Mouse (Mus musculus) right cerebral cortex, postnatal 36 days (tissue): ENCODE data around the gene Asic4.

Source experiments
- DNase-seq, 2 experiments: peaks; one replicate each; pipeline ENCODE4 v3.0.0; 2022; ENCODE audit warnings: low spot score in 2 of 2, mixed read lengths in 1 of 2

The Asic4 gene

GRCm38 (mm10) chr1:75450314-75451005 lies at the start of gene Asic4:
Gene Asic4 (plus strand): TSS chr1:75450436.
- no peak for DNase-seq

GRCm38 (mm10) chr1:75400493-75401115 lies 49.6 kb upstream of the Asic4 start:
- no peak for DNase-seq

- no peak for DNase-seq
Observed at GRCm38 (mm10) chr1:75405547-75405946, 44.7 kb upstream of the Asic4 start.

GRCm38 (mm10) chr1:75406173-75406572 lies 44.1 kb upstream of the Asic4 start:
- DNase-seq: no peak

GRCm38 (mm10) chr1:75407056-75407455 lies 43.2 kb upstream of the Asic4 start:
- no peak for DNase-seq

- DNase-seq: no peak
Observed at GRCm38 (mm10) chr1:75408210-75408609, 42.0 kb upstream of the Asic4 start.

GRCm38 (mm10) chr1:75409950-75410349 lies 40.3 kb upstream of the Asic4 start:
- DNase-seq: no peak

GRCm38 (mm10) chr1:75412196-75412595 lies 38.0 kb upstream of the Asic4 start:
- DNase-seq: no peak

- DNase-seq: no peak
Observed at GRCm38 (mm10) chr1:75413749-75414148, 36.5 kb upstream of the Asic4 start.

- DNase-seq: no peak
Observed at GRCm38 (mm10) chr1:75421794-75422193, 28.4 kb upstream of the Asic4 start.

GRCm38 (mm10) chr1:75422216-75422822 lies 27.9 kb upstream of the Asic4 start:
- no peak for DNase-seq

- DNase-seq: no peak
Observed at GRCm38 (mm10) chr1:75422823-75423471, 27.3 kb upstream of the Asic4 start.

GRCm38 (mm10) chr1:75423780-75424390 lies 26.4 kb upstream of the Asic4 start:
- no peak for DNase-seq

- no peak for DNase-seq
Observed at GRCm38 (mm10) chr1:75425796-75426471, 24.3 kb upstream of the Asic4 start.

- peak; percentile 73 to 86 for DNase-seq
Observed at GRCm38 (mm10) chr1:75435475-75436328, 14.5 kb upstream of the Asic4 start, which contains the start of gene Gmppa. Gene Gmppa (plus strand): TSS chr1:75435930.

- DNase-seq: no peak
Observed at GRCm38 (mm10) chr1:75438782-75439181, 11.5 kb upstream of the Asic4 start.

GRCm38 (mm10) chr1:75440661-75441060 lies 9.6 kb upstream of the Asic4 start:
- no peak for DNase-seq

- no peak for DNase-seq
Observed at GRCm38 (mm10) chr1:75441471-75441996, 8.7 kb upstream of the Asic4 start.

GRCm38 (mm10) chr1:75442171-75442570 lies 8.1 kb upstream of the Asic4 start:
- DNase-seq: no peak

GRCm38 (mm10) chr1:75442811-75443210 lies 7.4 kb upstream of the Asic4 start:
- DNase-seq: no peak
